Mouse (Mus musculus): Measurements from ENCODE around the gene Ctcfl. TPM values are rescaled to one million over a fixed set of nuclear protein-coding genes. Genes with fewer than 3 reads are reported as not detected.

Ctcfl gene
- polyA plus RNA-seq, 1 experiment from 2014 or later = 0.19 TPM

GRCm38 (mm10) chr2:173053846-173054245 lies 65.5 kb downstream of the Ctcfl start:
- Histone ChIP-seq H3K9ac (ENCODE audit: low read length) (no peak overlapping the region), H3K36me3 (ENCODE audit: control insufficient read depth, insufficient read depth, low read length) (no peaks in the 10 kb centered on the region), H3K27ac (replicated peaks in 1 of 2; ENCODE audit: control insufficient read depth in 1 of 2, insufficient read depth in 1 of 2, low read depth in 2 of 2, low read length in 2 of 2) (no peak overlapping the region), H3K4me3 (ENCODE audit: control insufficient read depth in 1 of 2, insufficient read depth in 1 of 2, low read depth in 1 of 2, low read length in 2 of 2) (no peak overlapping the region), H3K27me3 (ENCODE audit: control insufficient read depth, insufficient read depth, low read length) (no peaks in the 10 kb centered on the region), H3K9me3 (ENCODE audit: control insufficient read depth, low read length) (no peaks in the 10 kb centered on the region), H3K4me1 (ENCODE audit: control insufficient read depth in 2 of 2, insufficient read depth in 2 of 2, low read length in 2 of 2) (peaks cover 37 to 45% of the 10 kb centered on the region in 2 experiments), H3K4me2 (ENCODE audit: low read length) (no peak overlapping the region)
- 80% methylated on average over 6 of the region's 6 CpGs for WGBS
- no peak for ATAC-seq (ENCODE audit: insufficient number of reproducible peaks, insufficient read depth, low FRiP score, low read depth)

- Histone ChIP-seq H3K27me3 (ENCODE audit: control insufficient read depth, insufficient read depth, low read length) (no peaks in the 10 kb centered on the region), H3K27ac (replicated peaks in 1 of 2; ENCODE audit: control insufficient read depth in 1 of 2, insufficient read depth in 1 of 2, low read depth in 2 of 2, low read length in 2 of 2) (no peak overlapping the region), H3K9me3 (ENCODE audit: control insufficient read depth, low read length) (no peaks in the 10 kb centered on the region), H3K4me1 (ENCODE audit: control insufficient read depth in 2 of 2, insufficient read depth in 2 of 2, low read length in 2 of 2) (peaks cover 32 to 43% of the 10 kb centered on the region in 2 experiments), H3K4me3 (ENCODE audit: control insufficient read depth in 1 of 2, insufficient read depth in 1 of 2, low read depth in 1 of 2, low read length in 2 of 2) (no peak overlapping the region), H3K9ac (ENCODE audit: low read length) (no peak overlapping the region), H3K36me3 (ENCODE audit: control insufficient read depth, insufficient read depth, low read length) (no peaks in the 10 kb centered on the region), H3K4me2 (ENCODE audit: low read length) (no peak overlapping the region)
- ATAC-seq (ENCODE audit: insufficient number of reproducible peaks, insufficient read depth, low FRiP score, low read depth) = no peak
- 84% methylated on average over 8 of the region's 8 CpGs for WGBS
Measured at GRCm38 (mm10) chr2:173052881-173053280, 66.4 kb downstream of the Ctcfl start.

GRCm38 (mm10) chr2:173050604-173051382 lies 68.5 kb downstream of the Ctcfl start:
- H3K27me3 ChIP-seq (ENCODE audit: control insufficient read depth, insufficient read depth, low read length) = no peaks in the 10 kb centered on the region
- no peaks in the 10 kb centered on the region for H3K36me3 ChIP-seq (ENCODE audit: control insufficient read depth, insufficient read depth, low read length)
- ATAC-seq (ENCODE audit: insufficient number of reproducible peaks, insufficient read depth, low FRiP score, low read depth) = no peak
- H3K4me3 ChIP-seq (ENCODE audit: control insufficient read depth in 1 of 2, insufficient read depth in 1 of 2, low read depth in 1 of 2, low read length in 2 of 2) = no peak overlapping the region
- peaks cover 42 to 55% of the 10 kb centered on the region in 2 experiments for H3K4me1 ChIP-seq (ENCODE audit: control insufficient read depth in 2 of 2, insufficient read depth in 2 of 2, low read length in 2 of 2)
- no peaks in the 10 kb centered on the region for H3K9me3 ChIP-seq (ENCODE audit: control insufficient read depth, low read length)
- H3K27ac ChIP-seq (replicated peaks in 1 of 2; ENCODE audit: control insufficient read depth in 1 of 2, insufficient read depth in 1 of 2, low read depth in 2 of 2, low read length in 2 of 2) = no peak overlapping the region
- H3K9ac ChIP-seq (ENCODE audit: low read length) = no peak overlapping the region
- no peak overlapping the region for H3K4me2 ChIP-seq (ENCODE audit: low read length)
- WGBS = 44% methylated on average over 8 of the region's 8 CpGs

GRCm38 (mm10) chr2:173049817-173050216 lies 69.5 kb downstream of the Ctcfl start:
- H3K9me3 ChIP-seq (ENCODE audit: control insufficient read depth, low read length) = no peaks in the 10 kb centered on the region
- no peak overlapping the region for H3K4me2 ChIP-seq (ENCODE audit: low read length)
- H3K4me1 ChIP-seq (ENCODE audit: control insufficient read depth in 2 of 2, insufficient read depth in 2 of 2, low read length in 2 of 2) = peaks cover 46 to 58% of the 10 kb centered on the region in 2 experiments
- H3K4me3 ChIP-seq (ENCODE audit: control insufficient read depth in 1 of 2, insufficient read depth in 1 of 2, low read depth in 1 of 2, low read length in 2 of 2) = no peak overlapping the region
- peak overlapping the region; percentile 7 to 56; a peak in 3 of 4 replicates for H3K27ac ChIP-seq (replicated peaks in 1 of 2; ENCODE audit: control insufficient read depth in 1 of 2, insufficient read depth in 1 of 2, low read depth in 2 of 2, low read length in 2 of 2)
- H3K27me3 ChIP-seq (ENCODE audit: control insufficient read depth, insufficient read depth, low read length) = no peaks in the 10 kb centered on the region
- H3K36me3 ChIP-seq (ENCODE audit: control insufficient read depth, insufficient read depth, low read length) = no peaks in the 10 kb centered on the region
- no peak for ATAC-seq (ENCODE audit: insufficient number of reproducible peaks, insufficient read depth, low FRiP score, low read depth)
- H3K9ac ChIP-seq (ENCODE audit: low read length) = peak overlapping the region; percentile 30; the same call in 1 of the 2 replicates
- 44% methylated on average over 6 of the region's 6 CpGs for WGBS

GRCm38 (mm10) chr2:173049231-173049630 lies 70.1 kb downstream of the Ctcfl start:
- Histone ChIP-seq H3K27ac (replicated peaks in 1 of 2; ENCODE audit: control insufficient read depth in 1 of 2, insufficient read depth in 1 of 2, low read depth in 2 of 2, low read length in 2 of 2) (peak overlapping the region; percentile 7 to 56; a peak in 3 of 4 replicates), H3K4me2 (ENCODE audit: low read length) (no peak overlapping the region), H3K9ac (ENCODE audit: low read length) (0 out of 2 replicates have a peak overlapping the region, but pooled peaks have one; percentile 22), H3K27me3 (ENCODE audit: control insufficient read depth, insufficient read depth, low read length) (no peaks in the 10 kb centered on the region), H3K4me1 (ENCODE audit: control insufficient read depth in 2 of 2, insufficient read depth in 2 of 2, low read length in 2 of 2) (peaks cover 52 to 63% of the 10 kb centered on the region in 2 experiments), H3K4me3 (ENCODE audit: control insufficient read depth in 1 of 2, insufficient read depth in 1 of 2, low read depth in 1 of 2, low read length in 2 of 2) (no peak overlapping the region), H3K36me3 (ENCODE audit: control insufficient read depth, insufficient read depth, low read length) (no peaks in the 10 kb centered on the region), H3K9me3 (ENCODE audit: control insufficient read depth, low read length) (no peaks in the 10 kb centered on the region)
- no peak for ATAC-seq (ENCODE audit: insufficient number of reproducible peaks, insufficient read depth, low FRiP score, low read depth)
- WGBS = 54% methylated on average over 3 of the region's 3 CpGs

- H3K4me2 ChIP-seq (ENCODE audit: low read length) = no peak overlapping the region; the same call in 1 of the 2 replicates
- H3K27me3 ChIP-seq (ENCODE audit: control insufficient read depth, insufficient read depth, low read length) = no peaks in the 10 kb centered on the region
- H3K4me1 ChIP-seq (ENCODE audit: control insufficient read depth in 2 of 2, insufficient read depth in 2 of 2, low read length in 2 of 2) = peaks cover 60 to 68% of the 10 kb centered on the region in 2 experiments
- H3K9me3 ChIP-seq (ENCODE audit: control insufficient read depth, low read length) = no peaks in the 10 kb centered on the region
- H3K9ac ChIP-seq (ENCODE audit: low read length) = no peak overlapping the region; the same call in 1 of the 2 replicates
- ATAC-seq (ENCODE audit: insufficient number of reproducible peaks, insufficient read depth, low FRiP score, low read depth) = no peak
- peak overlapping the region; percentile 6 to 28; a peak in 1 of 4 replicates for H3K27ac ChIP-seq (replicated peaks in 1 of 2; ENCODE audit: control insufficient read depth in 1 of 2, insufficient read depth in 1 of 2, low read depth in 2 of 2, low read length in 2 of 2)
- H3K4me3 ChIP-seq (ENCODE audit: control insufficient read depth in 1 of 2, insufficient read depth in 1 of 2, low read depth in 1 of 2, low read length in 2 of 2) = no peak overlapping the region
- no peaks in the 10 kb centered on the region for H3K36me3 ChIP-seq (ENCODE audit: control insufficient read depth, insufficient read depth, low read length)
- WGBS = 59% methylated on average over 17 of the region's 17 CpGs
Measured at GRCm38 (mm10) chr2:173048041-173048745, 71.1 kb downstream of the Ctcfl start.

GRCm38 (mm10) chr2:173047471-173047870 lies 71.9 kb downstream of the Ctcfl start:
- Histone ChIP-seq H3K36me3 (ENCODE audit: control insufficient read depth, insufficient read depth, low read length) (no peaks in the 10 kb centered on the region), H3K4me1 (ENCODE audit: control insufficient read depth in 2 of 2, insufficient read depth in 2 of 2, low read length in 2 of 2) (peaks cover 57 to 71% of the 10 kb centered on the region in 2 experiments), H3K4me3 (ENCODE audit: control insufficient read depth in 1 of 2, insufficient read depth in 1 of 2, low read depth in 1 of 2, low read length in 2 of 2) (no peak overlapping the region), H3K4me2 (ENCODE audit: low read length) (no peak overlapping the region), H3K9ac (ENCODE audit: low read length) (no peak overlapping the region), H3K27me3 (ENCODE audit: control insufficient read depth, insufficient read depth, low read length) (no peaks in the 10 kb centered on the region), H3K9me3 (ENCODE audit: control insufficient read depth, low read length) (no peaks in the 10 kb centered on the region), H3K27ac (replicated peaks in 1 of 2; ENCODE audit: control insufficient read depth in 1 of 2, insufficient read depth in 1 of 2, low read depth in 2 of 2, low read length in 2 of 2) (0 out of 4 replicates have a peak overlapping the region, but pooled peaks of 1 of the 2 experiments have one; percentile 92)
- no peak for ATAC-seq (ENCODE audit: insufficient number of reproducible peaks, insufficient read depth, low FRiP score, low read depth)
- WGBS = 76% methylated on average over 5 of the region's 5 CpGs
